Mouse (Mus musculus) megakaryocyte, embryonic 14.5 days (primary cell): ENCODE measurements around the gene Isyna1.

ENCODE experiments used
- FLI1 ChIP-seq: IDR thresholded peaks from 2 replicates; pipeline ENCODE4 v1.6.1; 2012; ENCODE audit warnings: low read length, inconsistent platforms, mixed read lengths
- GATA1 ChIP-seq: IDR thresholded peaks from 3 replicates; pipeline ENCODE4 v1.6.1; 2012; ENCODE audit warnings: mixed read lengths, low read length, inconsistent platforms, borderline replicate concordance

- TF ChIP-seq FLI1 (no peak), GATA1 (no peak)
Observed at GRCm38 (mm10) chr8:70584606-70585257, 9.4 kb upstream of the Isyna1 start.
